Mouse (Mus musculus): Measurements from ENCODE around the gene Tbl3.
A peak's percentile ranks its signal among the peaks of the same experiment; 100 is the strongest.

- no peak; the same call in 1 of the 2 replicates for TF ChIP-seq CTCF (IDR thresholded peaks at IDR 0.05; ENCODE audit: low read depth)
- peak; percentile 38; the same call in 1 of the 2 replicates for TF ChIP-seq EP300 (IDR thresholded peaks at IDR 0.05; ENCODE audit: low read depth)
These were observed at the start of gene Tbl3 for GRCm38 (mm10) chr17:24706982-24707800.

Data from liver, embryonic 14.5 days (tissue).